Mouse (Mus musculus): ENCODE measurements around the gene E4f1. TPM values are rescaled to one million over a fixed set of nuclear protein-coding genes. Genes with fewer than 3 reads are reported as not detected.

Gene E4f1
- polyA plus RNA-seq, 1 experiment from 2014 or later = 33.7 TPM

DNA sequence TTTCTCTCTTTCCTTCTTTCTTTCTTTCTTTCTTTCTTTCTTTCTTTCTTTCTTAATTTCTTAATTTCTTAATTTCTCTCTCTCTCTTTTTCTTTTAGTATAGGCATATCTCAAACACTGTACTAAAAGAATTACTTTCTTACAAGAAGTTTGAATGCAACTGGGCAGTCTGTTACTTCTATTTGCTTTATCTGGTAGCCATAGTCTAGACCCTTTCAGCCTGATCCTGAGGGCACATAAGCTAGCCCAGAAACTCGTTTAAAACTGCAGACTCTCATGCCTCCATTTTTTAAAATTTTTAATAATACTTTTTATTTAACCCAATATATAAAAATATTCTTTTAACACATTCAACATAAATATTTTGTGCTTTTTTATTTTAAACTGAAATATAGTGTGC is 9.3 kb upstream of the E4f1 start:
- Histone ChIP-seq H3K27ac (no peak overlapping the region; the same call in 1 of the 2 replicates), H3K4me1 (peaks cover 17% of the 10 kb centered on the region), H3K27me3 (replicated peaks) (no peaks in the 10 kb centered on the region), H3K9ac (no peak overlapping the region), H3K4me2 (peak overlapping the region; percentile 81; the same call in 1 of the 2 replicates), H3K4me3 (replicated peaks) (peak overlapping the region; percentile 96), H3K36me3 (peaks cover 24% of the 10 kb centered on the region), H3K9me3 (no peaks in the 10 kb centered on the region)
- 21% methylated on average over 1 of the region's 1 CpGs for WGBS
- no peak for ATAC-seq (ENCODE audit: insufficient read depth, low FRiP score, low read depth)

- under 1% methylated on average over 48 of the region's 48 CpGs for WGBS
- Histone ChIP-seq H3K9me3 (no peaks in the 10 kb centered on the region), H3K4me3 (replicated peaks) (peak within 1 kb of the TSS; percentile 96), H3K27ac (peak within 1 kb of the TSS; percentile 96), H3K27me3 (replicated peaks) (no peaks in the 10 kb centered on the region), H3K4me1 (peaks cover 22% of the 10 kb centered on the region), H3K9ac (peak within 1 kb of the TSS; percentile 91), H3K4me2 (peak within 1 kb of the TSS; percentile 81), H3K36me3 (peaks cover 30% of the 10 kb centered on the region)
- peak; percentile 89 for ATAC-seq (ENCODE audit: insufficient read depth, low FRiP score, low read depth)
These were observed 8.7 kb upstream of the E4f1 start, which contains the start of gene Mlst8 for GRCm38 (mm10) chr17:24478663-24479380. Mlst8 (minus strand) TSS chr17:24479078.

DNA sequence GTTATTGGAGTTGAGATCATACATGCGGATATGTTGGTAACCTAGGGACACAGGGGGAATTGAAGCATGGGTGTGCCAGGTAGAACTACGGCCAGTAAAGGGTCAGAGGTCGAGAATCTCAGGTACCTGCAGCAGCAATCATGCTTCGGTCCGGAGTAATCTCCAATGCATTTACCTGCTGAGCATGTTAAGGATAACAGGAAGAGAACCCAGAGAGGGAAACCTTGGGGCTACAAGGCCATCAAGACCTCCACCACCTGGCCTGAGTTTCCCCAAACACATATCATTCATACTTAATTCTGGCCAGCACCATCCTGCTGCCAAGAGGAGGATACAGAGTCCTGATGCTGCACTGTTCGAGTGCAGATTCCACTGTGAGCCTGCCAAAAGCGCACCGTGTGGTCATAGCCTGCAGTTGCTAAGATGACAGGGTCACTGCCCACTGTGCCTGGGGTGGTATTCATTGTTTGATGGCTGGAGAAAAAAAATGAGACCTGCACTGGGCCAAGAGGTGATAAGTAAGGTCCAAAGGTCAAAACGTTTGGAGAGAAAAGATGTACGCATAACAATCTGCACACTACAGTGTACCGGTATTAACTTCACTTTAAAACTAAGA is 8.0 kb upstream of the E4f1 start:
- WGBS = 39% methylated on average over 11 of the region's 11 CpGs

GRCm38 (mm10) chr17:24477053-24477984 is 7.2 kb upstream of the E4f1 start:
- Histone ChIP-seq H3K27me3 (replicated peaks) (no peaks in the 10 kb centered on the region), H3K4me1 (peaks cover 35% of the 10 kb centered on the region), H3K4me2 (peak overlapping the region; percentile 81), H3K9ac (0 out of 2 replicates have a peak overlapping the region, but pooled peaks have one; percentile 37), H3K4me3 (replicated peaks) (peak overlapping the region; percentile 96), H3K9me3 (no peaks in the 10 kb centered on the region), H3K27ac (no peak overlapping the region), H3K36me3 (peaks cover 34% of the 10 kb centered on the region)
- ATAC-seq (ENCODE audit: insufficient read depth, low FRiP score, low read depth) = no peak
- WGBS = 93% methylated on average over 20 of the region's 20 CpGs

More for the DNA sequence above, 8.0 kb upstream of the E4f1 start:
- Histone ChIP-seq H3K4me1 (peaks cover 28% of the 10 kb centered on the region), H3K4me2 (peak overlapping the region; percentile 81), H3K27me3 (replicated peaks) (no peaks in the 10 kb centered on the region), H3K36me3 (peaks cover 34% of the 10 kb centered on the region), H3K4me3 (replicated peaks) (peak overlapping the region; percentile 96), H3K9me3 (no peaks in the 10 kb centered on the region), H3K9ac (peak overlapping the region; percentile 37; the same call in 1 of the 2 replicates), H3K27ac (no peak overlapping the region)
- peak; percentile 0; the same call in 1 of the 2 replicates for ATAC-seq (ENCODE audit: insufficient read depth, low FRiP score, low read depth)

DNA sequence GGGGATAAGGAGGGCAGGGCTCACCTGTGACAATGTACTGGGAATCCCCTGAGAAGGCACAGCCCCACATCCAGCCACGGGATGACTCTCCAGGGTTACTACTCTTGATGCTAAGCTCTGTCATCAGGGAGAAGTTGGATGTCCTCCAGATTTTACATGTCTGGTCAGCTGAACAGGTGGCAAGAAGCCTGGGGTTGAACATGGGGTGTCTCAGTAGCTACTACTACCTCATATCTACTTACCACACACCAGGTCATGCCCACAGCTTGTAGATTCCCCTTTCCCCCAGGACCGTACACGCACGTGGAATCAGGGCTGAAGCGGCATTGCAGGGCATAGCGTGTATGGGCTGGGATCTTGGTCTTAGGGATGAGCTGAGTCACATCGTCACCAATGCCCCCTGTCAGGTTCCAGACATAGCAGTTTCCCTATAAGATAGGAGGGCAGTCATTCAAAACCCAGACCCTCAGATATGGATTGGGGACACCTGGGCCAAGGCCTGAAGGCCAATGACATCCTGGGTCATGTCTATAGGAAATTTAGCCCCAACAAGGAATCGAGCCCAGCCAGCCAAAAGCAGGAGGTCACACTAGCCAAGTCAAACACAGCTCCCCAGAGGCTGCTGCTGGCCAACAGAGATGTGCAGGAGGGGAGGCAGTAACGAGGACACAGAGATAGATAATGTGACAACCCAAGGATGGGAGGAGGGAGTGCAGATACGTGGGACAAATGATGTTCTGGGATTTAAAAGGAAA is 6.1 kb upstream of the E4f1 start:
- H3K27ac ChIP-seq = no peak overlapping the region
- H3K4me2 ChIP-seq = no peak overlapping the region
- 89% methylated on average over 10 of the region's 10 CpGs for WGBS
- no peak overlapping the region for H3K4me3 ChIP-seq (replicated peaks)
- H3K4me1 ChIP-seq = peaks cover 45% of the 10 kb centered on the region
- H3K9me3 ChIP-seq = no peaks in the 10 kb centered on the region
- peaks cover 34% of the 10 kb centered on the region for H3K36me3 ChIP-seq
- ATAC-seq (ENCODE audit: insufficient read depth, low FRiP score, low read depth) = no peak
- no peak overlapping the region for H3K9ac ChIP-seq
- H3K27me3 ChIP-seq (replicated peaks) = no peaks in the 10 kb centered on the region

GRCm38 (mm10) chr17:24475586-24475985 is 5.5 kb upstream of the E4f1 start:
- Histone ChIP-seq H3K36me3 (peaks cover 34% of the 10 kb centered on the region), H3K9me3 (no peaks in the 10 kb centered on the region), H3K27me3 (replicated peaks) (no peaks in the 10 kb centered on the region), H3K4me1 (peaks cover 50% of the 10 kb centered on the region), H3K4me2 (no peak overlapping the region), H3K27ac (no peak overlapping the region), H3K9ac (no peak overlapping the region), H3K4me3 (replicated peaks) (no peak overlapping the region)
- 87% methylated on average over 6 of the region's 6 CpGs for WGBS
- ATAC-seq (ENCODE audit: insufficient read depth, low FRiP score, low read depth) = no peak

DNA sequence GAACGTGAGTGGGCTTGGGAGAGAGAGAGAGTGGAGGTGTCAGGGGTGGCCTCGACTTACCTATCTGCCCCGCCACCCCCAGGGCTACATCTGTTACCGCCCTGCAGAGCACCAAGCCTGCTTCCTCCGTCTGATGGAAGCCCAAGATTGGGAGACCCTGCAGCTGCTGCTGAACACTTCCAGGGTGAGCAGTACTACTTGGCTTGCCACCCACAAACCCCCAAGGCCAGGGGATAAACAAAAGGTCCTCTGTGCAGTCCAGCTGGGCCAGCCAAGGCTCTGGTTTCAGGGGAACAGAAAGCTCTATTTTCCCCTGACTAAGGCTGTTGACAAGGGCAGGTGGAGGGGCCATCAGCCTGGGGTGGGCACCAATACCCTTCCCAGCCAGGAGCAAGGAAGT is 4.4 kb upstream of the E4f1 start:
- Histone ChIP-seq H3K9ac (no peak overlapping the region), H3K4me1 (peaks cover 44% of the 10 kb centered on the region), H3K27me3 (replicated peaks) (no peaks in the 10 kb centered on the region), H3K4me2 (no peak overlapping the region), H3K36me3 (peaks cover 34% of the 10 kb centered on the region), H3K4me3 (replicated peaks) (no peak overlapping the region), H3K9me3 (no peaks in the 10 kb centered on the region), H3K27ac (no peak overlapping the region; the same call in 1 of the 2 replicates)
- WGBS = 78% methylated on average over 5 of the region's 5 CpGs
- ATAC-seq (ENCODE audit: insufficient read depth, low FRiP score, low read depth) = no peak

- H3K9me3 ChIP-seq = no peaks in the 10 kb centered on the region
- WGBS = 76% methylated on average over 6 of the region's 6 CpGs
- no peaks in the 10 kb centered on the region for H3K27me3 ChIP-seq (replicated peaks)
- peaks cover 34% of the 10 kb centered on the region for H3K36me3 ChIP-seq
- H3K4me3 ChIP-seq (replicated peaks) = 0 out of 2 replicates have a peak within 1 kb of the TSS, but pooled peaks have one; percentile 3
- no peak within 1 kb of the TSS for H3K9ac ChIP-seq
- peaks cover 44% of the 10 kb centered on the region for H3K4me1 ChIP-seq
- peak within 1 kb of the TSS; percentile 73 for H3K27ac ChIP-seq
- H3K4me2 ChIP-seq = peak within 1 kb of the TSS; percentile 96
- no peak for ATAC-seq (ENCODE audit: insufficient read depth, low FRiP score, low read depth)
These were observed 3.6 kb upstream of the E4f1 start, which contains the start of gene Bricd5 for GRCm38 (mm10) chr17:24473612-24474275. Bricd5 (plus strand) TSS chr17:24473884.

GRCm38 (mm10) chr17:24472512-24472911 is 2.4 kb upstream of the E4f1 start:
- WGBS = 79% methylated on average over 4 of the region's 4 CpGs
- no peak for ATAC-seq (ENCODE audit: insufficient read depth, low FRiP score, low read depth)
- peaks cover 34% of the 10 kb centered on the region for H3K36me3 ChIP-seq
- H3K9me3 ChIP-seq = no peaks in the 10 kb centered on the region
- H3K4me1 ChIP-seq = peaks cover 35% of the 10 kb centered on the region
- H3K27me3 ChIP-seq (replicated peaks) = no peaks in the 10 kb centered on the region
- H3K4me2 ChIP-seq = peak overlapping the region; percentile 96
- no peak overlapping the region for H3K9ac ChIP-seq
- H3K27ac ChIP-seq = peak overlapping the region; percentile 73
- 0 out of 2 replicates have a peak overlapping the region, but pooled peaks have one; percentile 3 for H3K4me3 ChIP-seq (replicated peaks)

DNA sequence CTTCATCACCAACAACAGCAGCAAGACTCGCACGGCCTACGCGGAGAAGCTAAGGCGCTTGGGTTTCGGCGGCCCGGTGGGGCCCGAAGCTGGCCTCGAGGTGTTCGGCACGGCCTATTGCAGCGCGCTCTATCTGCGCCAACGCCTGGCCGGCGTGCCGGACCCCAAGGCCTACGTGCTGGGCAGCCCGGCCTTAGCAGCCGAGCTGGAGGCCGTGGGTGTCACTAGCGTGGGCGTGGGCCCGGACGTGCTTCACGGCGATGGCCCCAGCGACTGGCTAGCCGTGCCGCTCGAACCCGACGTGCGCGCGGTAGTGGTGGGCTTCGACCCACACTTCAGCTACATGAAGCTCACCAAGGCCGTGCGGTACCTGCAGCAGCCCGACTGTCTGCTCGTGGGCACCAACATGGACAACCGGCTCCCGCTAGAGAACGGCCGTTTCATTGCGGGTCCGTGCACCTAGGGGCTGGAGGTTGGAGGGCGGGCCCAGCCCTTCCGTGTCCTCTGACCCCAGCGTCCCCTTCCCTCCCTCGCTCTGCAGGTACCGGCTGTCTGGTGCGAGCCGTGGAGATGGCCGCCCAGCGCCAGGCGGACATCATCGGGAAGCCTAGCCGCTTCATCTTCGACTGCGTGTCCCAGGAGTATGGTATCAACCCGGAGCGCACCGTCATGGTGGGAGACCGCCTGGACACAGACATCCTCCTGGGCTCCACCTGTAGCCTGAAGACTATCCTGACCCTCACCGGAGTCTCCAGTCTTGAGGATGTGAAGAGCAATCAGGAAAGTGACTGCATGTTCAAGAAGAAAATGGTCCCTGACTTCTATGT is 801 bp upstream of the E4f1 start:
- Histone ChIP-seq H3K4me1 (peaks cover 33% of the 10 kb centered on the region), H3K9me3 (no peaks in the 10 kb centered on the region), H3K36me3 (peaks cover 24% of the 10 kb centered on the region), H3K4me2 (peak overlapping the region; percentile 96), H3K27ac (peak overlapping the region; percentile 90), H3K9ac (peak overlapping the region; percentile 88), H3K27me3 (replicated peaks) (no peaks in the 10 kb centered on the region), H3K4me3 (replicated peaks) (peak overlapping the region; percentile 71)
- WGBS = under 1% methylated on average over 68 of the region's 68 CpGs
- peak; percentile 8; the same call in 1 of the 2 replicates for ATAC-seq (ENCODE audit: insufficient read depth, low FRiP score, low read depth)
